Mouse (Mus musculus): ENCODE measurements around the gene Dctn5. TPM values are rescaled to one million over a fixed set of nuclear protein-coding genes. Genes with fewer than 3 reads are reported as not detected.
A peak's percentile ranks its signal among the peaks of the same experiment; 100 is the strongest.

Dctn5 gene
- total and polyA plus RNA-seq, 3 experiments, result 25.3 to 40.5 (median 26.1) TPM

GRCm38 (mm10) chr7:122193919-122194318, 61.1 kb downstream of the Dctn5 start:
- no peak for TF ChIP-seq CTCF (IDR thresholded peaks at IDR 0.05)
- TF ChIP-seq EP300 (IDR thresholded peaks at IDR 0.05; ENCODE audit: insufficient read depth, low read depth, low read length), result no peak
- TF ChIP-seq POLR2A (IDR thresholded peaks at IDR 0.05; ENCODE audit: insufficient read depth, low read depth, low read length), result no peak
- Histone ChIP-seq H3K4me3 (no peak overlapping the region), H3K4me1 (ENCODE audit: control insufficient read depth, insufficient read depth, low read length) (no peaks in the 10 kb centered on the region), H3K79me2 (replicated peaks; ENCODE audit: control insufficient read depth, insufficient read depth, low read length) (no peaks in the 10 kb centered on the region), H3K27ac (no peak overlapping the region), H3K36me3 (ENCODE audit: control insufficient read depth, insufficient read depth, low read length) (no peaks in the 10 kb centered on the region), H3K9ac (ENCODE audit: low read depth, low read length) (no peak overlapping the region), H3K27me3 (ENCODE audit: control insufficient read depth, insufficient read depth, low read length) (no peaks in the 10 kb centered on the region)
- no peak for DNase-seq
- intact Hi-C loops (cut with DNase I), result no loop called here

DNA sequence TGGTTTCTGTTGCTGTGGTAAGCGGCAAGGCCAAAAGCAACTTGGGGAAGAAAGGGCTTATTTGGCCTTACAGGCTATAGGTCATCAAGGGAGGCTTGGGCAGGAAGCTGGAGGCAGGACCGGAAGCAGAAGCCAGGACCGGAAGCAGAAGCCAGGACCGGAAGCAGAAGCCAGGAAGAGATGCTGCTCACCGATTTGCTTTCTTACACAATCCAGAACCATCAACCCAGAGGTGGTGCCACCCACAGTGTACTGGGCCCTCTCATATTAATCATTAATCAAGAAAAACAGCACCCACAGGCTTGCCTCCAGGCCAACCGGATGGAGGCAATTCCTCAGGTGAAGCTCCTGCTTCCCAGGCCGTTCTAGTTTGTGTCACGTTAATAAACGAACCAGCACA, 63.9 kb downstream of the Dctn5 start:
- Histone ChIP-seq H3K27ac (no peak overlapping the region), H3K4me3 (no peak overlapping the region), H3K79me2 (replicated peaks; ENCODE audit: control insufficient read depth, insufficient read depth, low read length) (no peaks in the 10 kb centered on the region), H3K36me3 (ENCODE audit: control insufficient read depth, insufficient read depth, low read length) (no peaks in the 10 kb centered on the region), H3K9ac (ENCODE audit: low read depth, low read length) (no peak overlapping the region), H3K4me1 (ENCODE audit: control insufficient read depth, insufficient read depth, low read length) (no peaks in the 10 kb centered on the region), H3K27me3 (ENCODE audit: control insufficient read depth, insufficient read depth, low read length) (no peaks in the 10 kb centered on the region)
- WGBS, result 64% methylated on average over 9 of the region's 9 CpGs
- TF ChIP-seq POLR2A (IDR thresholded peaks at IDR 0.05; ENCODE audit: insufficient read depth, low read depth, low read length) (no peak), EP300 (IDR thresholded peaks at IDR 0.05; ENCODE audit: insufficient read depth, low read depth, low read length) (no peak), CTCF (IDR thresholded peaks at IDR 0.05) (no peak)
- no peak for DNase-seq
- intact Hi-C loops (cut with DNase I), result no loop called here

DNA sequence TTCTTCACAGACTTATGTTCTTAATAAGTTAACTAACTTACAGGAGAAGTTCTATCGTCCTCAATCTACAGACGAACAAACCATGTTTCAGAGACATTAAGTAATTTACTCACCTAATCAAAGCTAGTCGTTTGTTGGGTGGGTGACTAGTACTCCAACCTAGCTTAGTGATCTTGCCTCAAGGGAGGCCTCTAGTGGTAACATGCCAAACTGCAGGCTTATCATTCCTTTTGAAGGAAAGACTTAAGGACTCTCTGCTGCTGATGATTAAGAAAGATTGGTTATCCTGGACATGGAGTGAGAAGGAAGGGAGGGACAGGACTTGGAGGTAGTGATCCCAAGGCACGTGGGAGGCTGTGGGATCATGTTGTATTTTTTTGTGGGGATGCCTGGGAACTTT, 64.5 kb downstream of the Dctn5 start:
- WGBS, result 32% methylated on average over 4 of the region's 4 CpGs

More for the DNA sequence above, 64.5 kb downstream of the Dctn5 start:
- Histone ChIP-seq H3K4me1 (ENCODE audit: control insufficient read depth, insufficient read depth, low read length) (no peaks in the 10 kb centered on the region), H3K4me3 (no peak overlapping the region), H3K79me2 (replicated peaks; ENCODE audit: control insufficient read depth, insufficient read depth, low read length) (no peaks in the 10 kb centered on the region), H3K36me3 (ENCODE audit: control insufficient read depth, insufficient read depth, low read length) (no peaks in the 10 kb centered on the region), H3K27ac (no peak overlapping the region), H3K9ac (ENCODE audit: low read depth, low read length) (no peak overlapping the region), H3K27me3 (ENCODE audit: control insufficient read depth, insufficient read depth, low read length) (no peaks in the 10 kb centered on the region)
- no peak for DNase-seq
- intact Hi-C loops (cut with DNase I), result no loop called here
- TF ChIP-seq EP300 (IDR thresholded peaks at IDR 0.05; ENCODE audit: insufficient read depth, low read depth, low read length) (no peak), CTCF (IDR thresholded peaks at IDR 0.05) (peak; percentile 85)

Other genes starting within 250 kb of the Dctn5 start
- gene Cog7, start 151.3 kb upstream of the Dctn5 start, total RNA-seq (2021), result 10 to 100 TPM; 17.0 to 19.5 TPM
- 16.7 and 20.0 TPM in 2 replicates for gene Cog7, start 151.3 kb upstream of the Dctn5 start, polyA plus RNA-seq (2012; rRNA removed)
- 10 to 100 TPM; 25.3 to 28.5 TPM for gene Gga2, start 111.8 kb upstream of the Dctn5 start, total RNA-seq (2021)
- 25.7 and 30.1 TPM in 2 replicates for gene Gga2, start 111.8 kb upstream of the Dctn5 start, polyA plus RNA-seq (2012; rRNA removed)
- gene Ubfd1, start 65.9 kb upstream of the Dctn5 start, total RNA-seq (2021), result 10 to 100 TPM; 30.4 to 37.2 TPM
- 17.8 and 27.6 TPM in 2 replicates for gene Ubfd1, start 65.9 kb upstream of the Dctn5 start, polyA plus RNA-seq (2012; rRNA removed)
- gene Ears2, start 65.8 kb upstream of the Dctn5 start, total RNA-seq (2021), result 10 to 100 TPM; 11.8 to 12.9 TPM
- 10.6 and 11.8 TPM in 2 replicates for gene Ears2, start 65.8 kb upstream of the Dctn5 start, polyA plus RNA-seq (2012; rRNA removed)
- gene Ndufab1, start 31.2 kb upstream of the Dctn5 start, total RNA-seq (2021), result 1,000 to 10,000 TPM; 1,546 to 1,742 TPM
- gene Ndufab1, start 31.2 kb upstream of the Dctn5 start, polyA plus RNA-seq (2012; rRNA removed), result 502 and 847 TPM in 2 replicates
- gene Palb2, start 56 bp upstream of the Dctn5 start, total RNA-seq (2021), result under 1 TPM; 0.55 to 0.63 TPM
- 0.74 and 0.94 TPM in 2 replicates for gene Palb2, start 56 bp upstream of the Dctn5 start, polyA plus RNA-seq (2012; rRNA removed)
- gene Plk1, start 26.4 kb downstream of the Dctn5 start, total RNA-seq (2021), result under 1 TPM; 0.50 to 0.59 TPM
- 0.68 and 0.85 TPM in 2 replicates for gene Plk1, start 26.4 kb downstream of the Dctn5 start, polyA plus RNA-seq (2012; rRNA removed)
- not detected for gene Ern2, start 53.2 kb downstream of the Dctn5 start, total RNA-seq (2021)
- 0.53 TPM in 1 of 2 replicates, not detected in the other for gene Ern2, start 53.2 kb downstream of the Dctn5 start, polyA plus RNA-seq (2012; rRNA removed)
- gene Chp2, start 86.5 kb downstream of the Dctn5 start, total RNA-seq (2021), result 1 to 10 TPM; 2.9 to 3.7 TPM
- gene Chp2, start 86.5 kb downstream of the Dctn5 start, polyA plus RNA-seq (2012; rRNA removed), result 2.5 and 3.7 TPM in 2 replicates
- 1 to 10 TPM; 3.8 to 4.5 TPM for gene Prkcb, start 155.7 kb downstream of the Dctn5 start, total RNA-seq (2021)
- gene Prkcb, start 155.7 kb downstream of the Dctn5 start, polyA plus RNA-seq (2012; rRNA removed), result 3.6 and 4.5 TPM in 2 replicates

All from heart, adult 2 months (tissue).